Mouse (Mus musculus): ENCODE results near the gene Chordc1.
"Not testable (repeated sequence)": the region's sequence is repeated elsewhere in the genome, so short reads cannot be mapped to it uniquely, and the experiment has no call there.

The Chordc1 gene

GRCm38 (mm10) chr9:18291571-18292429 is at the start of gene Chordc1:
Gene Chordc1, plus strand, starts transcription at chr9:18292125.
- peak; percentile 97 for DNase-seq (ENCODE audit: low read depth, low spot score)

- DNase-seq (ENCODE audit: low read depth, low spot score), result no peak
These were observed 16.0 kb upstream of the Chordc1 start for GRCm38 (mm10) chr9:18275901-18276300.

- no peak for DNase-seq (ENCODE audit: low read depth, low spot score)
These were observed 15.1 kb upstream of the Chordc1 start for GRCm38 (mm10) chr9:18276844-18277243.

GRCm38 (mm10) chr9:18277497-18277896 is 14.4 kb upstream of the Chordc1 start:
- peak; percentile 33 for DNase-seq (ENCODE audit: low read depth, low spot score)

GRCm38 (mm10) chr9:18278693-18279092 is 13.2 kb upstream of the Chordc1 start:
- not testable (repeated sequence) for DNase-seq (ENCODE audit: low read depth, low spot score)

GRCm38 (mm10) chr9:18292443-18292922 is 558 bp downstream of the Chordc1 start:
- DNase-seq (ENCODE audit: low read depth, low spot score), result no peak

- no peak for DNase-seq (ENCODE audit: low read depth, low spot score)
These were observed 1.3 kb downstream of the Chordc1 start for GRCm38 (mm10) chr9:18293026-18293781.

GRCm38 (mm10) chr9:18298301-18298700 is 6.4 kb downstream of the Chordc1 start:
- DNase-seq (ENCODE audit: low read depth, low spot score), result no peak

- no peak for DNase-seq (ENCODE audit: low read depth, low spot score)
These were observed 28.1 kb downstream of the Chordc1 start for GRCm38 (mm10) chr9:18319990-18320389.
